Mouse (Mus musculus): ENCODE results near the gene Zxdc.

Zxdc gene

GRCm38 (mm10) chr6:90368976-90369724, at the start of gene Zxdc:
Gene Zxdc, plus strand, starts transcription at chr6:90369492.
- DNase-seq (ENCODE audit: low read depth): peak; percentile 95

GRCm38 (mm10) chr6:90320429-90320828, 48.9 kb upstream of the Zxdc start:
- peak; percentile 36 for DNase-seq (ENCODE audit: low read depth)

- DNase-seq (ENCODE audit: low read depth): peak; percentile 10
Observed at GRCm38 (mm10) chr6:90321811-90322210, 47.5 kb upstream of the Zxdc start.

GRCm38 (mm10) chr6:90324026-90324425, 45.3 kb upstream of the Zxdc start:
- DNase-seq (ENCODE audit: low read depth): no peak

- DNase-seq (ENCODE audit: low read depth): no peak
Observed at GRCm38 (mm10) chr6:90324463-90324862, 44.8 kb upstream of the Zxdc start.

- no peak for DNase-seq (ENCODE audit: low read depth)
Observed at GRCm38 (mm10) chr6:90324991-90325390, 44.3 kb upstream of the Zxdc start, which contains the start of gene Chst13. Gene Chst13, minus strand, starts transcription at chr6:90325185.

- peak; percentile 21 for DNase-seq (ENCODE audit: low read depth)
Observed at GRCm38 (mm10) chr6:90327670-90328069, 41.6 kb upstream of the Zxdc start.

- no peak for DNase-seq (ENCODE audit: low read depth)
Observed at GRCm38 (mm10) chr6:90329953-90330352, 39.3 kb upstream of the Zxdc start.

GRCm38 (mm10) chr6:90332561-90333425, 36.5 kb upstream of the Zxdc start, which contains the start of gene Uroc1:
Gene Uroc1, plus strand, starts transcription at chr6:90333284.
- DNase-seq (ENCODE audit: low read depth): no peak

GRCm38 (mm10) chr6:90334244-90334643, 35.0 kb upstream of the Zxdc start:
- DNase-seq (ENCODE audit: low read depth): peak; percentile 31

GRCm38 (mm10) chr6:90342343-90342742, 26.9 kb upstream of the Zxdc start:
- no peak for DNase-seq (ENCODE audit: low read depth)

GRCm38 (mm10) chr6:90347183-90347582, 22.1 kb upstream of the Zxdc start:
- DNase-seq (ENCODE audit: low read depth): no peak

GRCm38 (mm10) chr6:90348500-90348899, 20.8 kb upstream of the Zxdc start:
- DNase-seq (ENCODE audit: low read depth): no peak

- DNase-seq (ENCODE audit: low read depth): no peak
Observed at GRCm38 (mm10) chr6:90350011-90350410, 19.3 kb upstream of the Zxdc start.

GRCm38 (mm10) chr6:90358142-90358541, 11.2 kb upstream of the Zxdc start:
- no peak for DNase-seq (ENCODE audit: low read depth)

- no peak for DNase-seq (ENCODE audit: low read depth)
Observed at GRCm38 (mm10) chr6:90359445-90359844, 9.8 kb upstream of the Zxdc start.

GRCm38 (mm10) chr6:90360024-90360781, 9.1 kb upstream of the Zxdc start:
- peak; percentile 35 for DNase-seq (ENCODE audit: low read depth)

- no peak for DNase-seq (ENCODE audit: low read depth)
Observed at GRCm38 (mm10) chr6:90360922-90361614, 8.2 kb upstream of the Zxdc start.

- no peak for DNase-seq (ENCODE audit: low read depth)
Observed at GRCm38 (mm10) chr6:90363301-90363700, 6.0 kb upstream of the Zxdc start.

GRCm38 (mm10) chr6:90369725-90370553, 647 bp downstream of the Zxdc start:
- DNase-seq (ENCODE audit: low read depth): peak; percentile 43

GRCm38 (mm10) chr6:90374647-90375046, 5.4 kb downstream of the Zxdc start:
- DNase-seq (ENCODE audit: low read depth): no peak
